Mouse (Mus musculus) limb, embryonic 14.5 days (tissue): ENCODE measurements around the gene Scn3b. TPM values are rescaled to one million over a fixed set of nuclear protein-coding genes. Genes with fewer than 3 reads are reported as not detected.

Experiments
- ATAC-seq: fragments of 200-750 bp; cut with Nextera tagmentation; 2 replicates; pipeline ENCODE4 v1.8.0; 2017; ENCODE audit warnings: low read depth, moderate number of reproducible peaks, moderate TSS enrichment; ENCODE audit not compliant: low FRiP score
- DNase-seq: peaks from one replicate; pipeline ENCODE4 v3.0.0-alpha.2; 2015; ENCODE audit warnings: low spot score
- H3K27ac ChIP-seq: fragments of 300-500 bp; sonication (generic); replicated peaks from 2 replicates; pipeline ENCODE4 v1.5.1; 2014; ENCODE audit warnings: low read depth, mild to moderate bottlenecking, low read length, moderate library complexity, mixed read lengths
- H3K27me3 ChIP-seq: fragments of 300-500 bp; sonication (generic); 2 replicates; pipeline ENCODE4 v1.6.1; 2014; ENCODE audit warnings: low read length, mixed read lengths; ENCODE audit not compliant: control insufficient read depth, insufficient read depth
- H3K36me3 ChIP-seq: fragments of 300-500 bp; sonication (generic); 2 replicates; pipeline ENCODE4 v1.6.1; 2014; ENCODE audit warnings: mild to moderate bottlenecking, low read length, moderate library complexity, mixed read lengths; ENCODE audit not compliant: control insufficient read depth, insufficient read depth
- H3K4me1 ChIP-seq: fragments of 300-500 bp; sonication (generic); 2 replicates; pipeline ENCODE4 v1.6.1; 2014; ENCODE audit warnings: antibody characterized with exemption, low read length, mixed read lengths; ENCODE audit not compliant: control insufficient read depth, insufficient read depth
- H3K4me2 ChIP-seq: fragments of 300-500 bp; sonication (generic); replicated peaks from 2 replicates; pipeline ENCODE4 v1.6.1; 2014; ENCODE audit warnings: low read depth, mild to moderate bottlenecking, low read length, moderate library complexity; ENCODE audit not compliant: severe bottlenecking
- H3K4me3 ChIP-seq: fragments of 300-500 bp; sonication (generic); replicated peaks from 2 replicates; pipeline ENCODE4 v1.5.1; 2014; ENCODE audit warnings: low read length
- H3K9ac ChIP-seq: fragments of 300-500 bp; sonication (generic); 2 replicates; pipeline ENCODE4 v1.6.1; 2014; ENCODE audit warnings: mild to moderate bottlenecking, low read depth, low read length, moderate library complexity; ENCODE audit not compliant: severe bottlenecking
- H3K9me3 ChIP-seq: fragments of 300-500 bp; sonication (generic); 2 replicates; pipeline ENCODE4 v1.6.1; 2016; ENCODE audit warnings: low read length; ENCODE audit not compliant: control insufficient read depth
- POLR2A ChIP-seq: fragments of 200-500 bp; IDR thresholded peaks from 2 replicates; pipeline ENCODE4 v1.8.0; 2012; ENCODE audit warnings: inconsistent platforms, mild to moderate bottlenecking, moderate library complexity, borderline replicate concordance; ENCODE audit not compliant: insufficient read depth, insufficient read length; ENCODE audit errors: extremely low read depth
- WGBS: fragments of 180-500 bp; shearing (Covaris S2); extraction: QIAGEN DNeasy Blood & Tissue Kit; methylation state at CpG from one replicate; pipeline ENCODE4 v1.1.7; 2014; 5-methylcytosine and 5-hydroxymethylcytosine counted together
- polyA plus RNA-seq, 2 experiments: library from polyadenylated mRNA; depleted of rRNA in 1 of 2; stranded (reverse) in 1 of 2; unstranded in 1 of 2; fragments of >200 nt; fragmentation: Nextera tagmentation in 1 of 2; extraction: Ambion mirVana in 1 of 2; gene quantifications; 2 replicates each; pipeline versions ENCODE4 v1.2.1 to v1.2.3; 2012 to 2014

Gene Scn3b
- polyA plus RNA-seq, 2 experiments = 14.6 to 15.8 TPM

- ATAC-seq (peak; percentile 71), DNase-seq (peak; percentile 35)
- H3K36me3 ChIP-seq = no peaks in the 10 kb centered on the region
- no peak overlapping the region for H3K27ac ChIP-seq
- peak overlapping the region; percentile 40; the same call in 1 of the 2 replicates for H3K9ac ChIP-seq
- peaks cover 12% of the 10 kb centered on the region for H3K27me3 ChIP-seq
- no peaks in the 10 kb centered on the region for H3K9me3 ChIP-seq
- peak overlapping the region; percentile 42 for H3K4me3 ChIP-seq
- no peak for TF ChIP-seq POLR2A
- H3K4me1 ChIP-seq = peaks cover 6% of the 10 kb centered on the region; the same call in 1 of the 2 replicates
- peak overlapping the region; percentile 68 for H3K4me2 ChIP-seq
- WGBS = 1% methylated on average over 15 of the region's 15 CpGs
Measured at GRCm38 (mm10) chr9:40241223-40241801, 27.7 kb upstream of the Scn3b start.

- no peak for TF ChIP-seq POLR2A
- H3K9ac ChIP-seq = peak overlapping the region; percentile 40; the same call in 1 of the 2 replicates
- DNase-seq (no peak), ATAC-seq (no peak)
- H3K27me3 ChIP-seq = peaks cover 12% of the 10 kb centered on the region
- H3K9me3 ChIP-seq = no peaks in the 10 kb centered on the region
- no peaks in the 10 kb centered on the region for H3K36me3 ChIP-seq
- peak overlapping the region; percentile 42 for H3K4me3 ChIP-seq
- H3K27ac ChIP-seq = no peak overlapping the region
- 53% methylated on average over 13 of the region's 13 CpGs for whole genome bisulfite sequencing
- peak overlapping the region; percentile 68 for H3K4me2 ChIP-seq
- peaks cover 6% of the 10 kb centered on the region; the same call in 1 of the 2 replicates for H3K4me1 ChIP-seq
Measured at GRCm38 (mm10) chr9:40241951-40242888, 26.8 kb upstream of the Scn3b start.

GRCm38 (mm10) chr9:40245466-40245865, 23.6 kb upstream of the Scn3b start:
- no peak overlapping the region for H3K4me3 ChIP-seq
- no peak for ATAC-seq
- no peaks in the 10 kb centered on the region for H3K36me3 ChIP-seq
- DNase-seq = no peak
- H3K27ac ChIP-seq = no peak overlapping the region
- H3K4me1 ChIP-seq = peaks cover 6% of the 10 kb centered on the region; the same call in 1 of the 2 replicates
- TF ChIP-seq POLR2A = no peak
- H3K9me3 ChIP-seq = no peaks in the 10 kb centered on the region
- H3K4me2 ChIP-seq = no peak overlapping the region
- H3K9ac ChIP-seq = no peak overlapping the region
- WGBS = 40% methylated on average over 9 of the region's 9 CpGs
- H3K27me3 ChIP-seq = peaks cover 6% of the 10 kb centered on the region; the same call in 1 of the 2 replicates

- no peak overlapping the region for H3K4me3 ChIP-seq
- ATAC-seq (no peak), DNase-seq (no peak)
- 86% methylated on average over 7 of the region's 7 CpGs for WGBS
- no peak for TF ChIP-seq POLR2A
- H3K4me2 ChIP-seq = no peak overlapping the region
- no peaks in the 10 kb centered on the region for H3K27me3 ChIP-seq
- H3K36me3 ChIP-seq = no peaks in the 10 kb centered on the region
- peaks cover 6% of the 10 kb centered on the region; the same call in 1 of the 2 replicates for H3K4me1 ChIP-seq
- no peak overlapping the region for H3K27ac ChIP-seq
- H3K9me3 ChIP-seq = no peaks in the 10 kb centered on the region
- no peak overlapping the region for H3K9ac ChIP-seq
Measured at GRCm38 (mm10) chr9:40245974-40246665, 22.9 kb upstream of the Scn3b start.

- no peak overlapping the region for H3K27ac ChIP-seq
- no peaks in the 10 kb centered on the region for H3K9me3 ChIP-seq
- 78% methylated on average over 6 of the region's 6 CpGs for WGBS
- no peak for TF ChIP-seq POLR2A
- ATAC-seq = peak; percentile 67; the same call in 1 of the 2 replicates
- no peaks in the 10 kb centered on the region for H3K27me3 ChIP-seq
- no peak overlapping the region for H3K9ac ChIP-seq
- H3K36me3 ChIP-seq = no peaks in the 10 kb centered on the region
- H3K4me1 ChIP-seq = peaks cover 6% of the 10 kb centered on the region; the same call in 1 of the 2 replicates
- H3K4me3 ChIP-seq = no peak overlapping the region
- peak; percentile 16 for DNase-seq
- H3K4me2 ChIP-seq = no peak overlapping the region
Measured at GRCm38 (mm10) chr9:40246702-40247101, 22.3 kb upstream of the Scn3b start.
